Mouse (Mus musculus) forebrain, postnatal 0 days (tissue): Measurements from ENCODE around the gene Bbs5. TPM values are rescaled to one million over a fixed set of nuclear protein-coding genes. Genes with fewer than 3 reads are reported as not detected.
A peak's percentile ranks its signal among the peaks of the same experiment; 100 is the strongest.

Source experiments
- ATAC-seq: fragments of 200-750 bp; cut with Nextera tagmentation; 2 replicates; pipeline ENCODE4 v1.8.0; 2017; ENCODE audit warnings: mild to moderate bottlenecking, moderate library complexity
- DNase-seq: peaks from one replicate; pipeline ENCODE4 v3.0.0-alpha.2; 2015
- H3K27ac ChIP-seq: fragments of 300-500 bp; sonication (generic); 2 replicates; pipeline ENCODE4 v1.5.1; 2014; ENCODE audit warnings: low read depth, mild to moderate bottlenecking, antibody characterized with exemption, low read length, moderate library complexity, mixed read lengths
- H3K27me3 ChIP-seq: fragments of 300-500 bp; sonication (generic); 2 replicates; pipeline ENCODE4 v1.6.1; 2014; ENCODE audit warnings: mild to moderate bottlenecking, low read length, mixed read lengths; ENCODE audit not compliant: insufficient read depth
- H3K36me3 ChIP-seq: fragments of 300-500 bp; sonication (generic); 2 replicates; pipeline ENCODE4 v1.6.1; 2014; ENCODE audit warnings: mild to moderate bottlenecking, moderate library complexity; ENCODE audit not compliant: insufficient read depth
- H3K4me1 ChIP-seq: fragments of 300-500 bp; sonication (generic); 2 replicates; pipeline ENCODE4 v1.6.1; 2014; ENCODE audit warnings: antibody characterized with exemption; ENCODE audit not compliant: insufficient read depth
- H3K4me2 ChIP-seq: fragments of 300-500 bp; sonication (generic); 2 replicates; pipeline ENCODE4 v1.6.1; 2014; ENCODE audit warnings: low read depth, mild to moderate bottlenecking, moderate library complexity
- H3K4me3 ChIP-seq: fragments of 300-500 bp; sonication (generic); 2 replicates; pipeline ENCODE4 v1.5.1; 2014; ENCODE audit warnings: low read depth, low read length, mixed read lengths
- H3K9ac ChIP-seq: fragments of 300-500 bp; sonication (generic); 2 replicates; pipeline ENCODE4 v1.6.1; 2014; ENCODE audit warnings: mild to moderate bottlenecking
- H3K9me3 ChIP-seq: fragments of 300-500 bp; sonication (generic); 2 replicates; pipeline ENCODE4 v1.6.1; 2016; ENCODE audit warnings: low read length
- CTCF ChIP-seq: sonication (generic); IDR thresholded peaks from 2 replicates; pipeline ENCODE4 v1.5.1; 2016; ENCODE audit warnings: antibody characterized with exemption, control low read depth, low read depth
- WGBS: fragments of 180-500 bp; shearing (Covaris S2); extraction: QIAGEN DNeasy Blood & Tissue Kit; methylation state at CpG from one replicate; pipeline ENCODE4 v1.1.7; 2014; 5-methylcytosine and 5-hydroxymethylcytosine counted together
- polyA plus RNA-seq: library from polyadenylated mRNA; unstranded; fragments of >200 nt; fragmentation: Nextera tagmentation; extraction: Ambion mirVana; gene quantifications from 2 replicates; pipeline ENCODE4 v1.2.1, GENCODE M21; 2015
- total RNA-seq: library from RNA; depleted of rRNA; stranded (reverse); fragments of >200 nt; gene quantifications from 2 replicates; pipeline ENCODE4 v1.2.3, GENCODE M21; 2014

The Bbs5 gene
- total and polyA plus RNA-seq, 2 experiments from 2014 or later = 23.4 to 34.4 TPM

DNA sequence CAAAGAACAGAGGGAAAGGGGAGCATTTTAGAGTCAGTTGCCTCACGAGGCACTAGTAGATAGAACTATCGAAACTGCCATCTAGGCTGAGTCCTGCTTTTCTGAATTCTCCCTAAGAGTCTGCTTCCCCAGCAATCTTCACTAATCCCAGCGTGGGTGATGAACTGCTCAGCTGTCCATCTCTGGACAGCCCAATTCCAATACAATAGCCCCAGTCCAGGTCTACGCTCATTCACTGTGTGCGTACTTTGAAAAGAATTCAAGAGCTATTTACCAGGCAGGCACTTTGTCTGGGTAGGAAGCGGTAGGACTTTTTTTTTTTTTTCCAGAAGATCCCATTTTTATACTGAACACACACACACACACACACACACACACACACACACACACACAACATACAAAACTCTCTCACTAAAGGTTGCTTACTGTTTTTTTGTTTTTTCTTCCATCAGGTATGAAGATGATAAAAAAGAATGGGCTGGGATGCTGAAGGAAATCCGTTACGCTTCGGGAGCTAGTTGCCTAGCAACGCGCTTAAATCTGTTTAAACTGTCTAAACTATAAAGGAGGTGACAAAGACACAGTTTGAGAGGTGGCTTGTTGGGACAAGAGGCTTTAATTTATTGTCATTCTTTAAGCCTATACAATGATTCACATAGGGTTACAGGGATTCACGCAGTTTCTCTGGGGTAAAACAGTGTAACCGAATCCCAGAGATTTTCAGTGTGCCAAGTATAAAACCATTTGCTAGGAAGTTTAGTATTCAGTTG is 36.2 kb downstream of the Bbs5 start:
- WGBS = 14% methylated on average over 13 of the region's 13 CpGs
- Histone ChIP-seq H3K9ac (no peak overlapping the region), H3K9me3 (no peaks in the 10 kb centered on the region), H3K36me3 (peaks cover 13% of the 10 kb centered on the region), H3K4me1 (0 out of 2 replicates have a peak, but pooled peaks cover 3% of the 10 kb centered on the region), H3K27ac (no peak overlapping the region), H3K27me3 (no peaks in the 10 kb centered on the region), H3K4me2 (peak overlapping the region; percentile 37), H3K4me3 (peak overlapping the region; percentile 19; the same call in 1 of the 2 replicates)
- ATAC-seq (peak; percentile 72), DNase-seq (peak; percentile 67)
- TF ChIP-seq CTCF = no peak

DNA sequence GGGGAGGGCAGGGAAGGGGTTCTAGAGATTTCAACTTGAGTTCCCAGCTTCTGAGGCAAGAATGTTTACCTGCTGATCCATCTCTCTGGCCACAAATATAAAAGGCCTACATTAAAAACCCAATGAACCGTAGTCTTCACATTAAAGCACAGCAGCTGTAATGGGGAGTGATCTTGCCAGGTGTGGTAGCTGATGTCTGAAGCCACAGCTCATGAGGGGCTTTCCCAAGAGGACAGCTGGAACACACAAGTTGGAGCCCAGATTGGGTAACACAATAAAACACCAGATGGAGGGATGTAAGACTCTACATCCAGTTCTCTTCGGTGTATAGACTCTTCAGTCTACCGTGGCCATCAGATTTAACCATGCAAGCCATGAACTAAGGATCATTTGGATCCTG is 37.5 kb downstream of the Bbs5 start:
- no peak for TF ChIP-seq CTCF
- Histone ChIP-seq H3K4me2 (no peak overlapping the region), H3K27me3 (no peaks in the 10 kb centered on the region), H3K4me3 (no peak overlapping the region), H3K4me1 (0 out of 2 replicates have a peak, but pooled peaks cover 3% of the 10 kb centered on the region), H3K36me3 (peaks cover 19% of the 10 kb centered on the region), H3K9ac (no peak overlapping the region), H3K27ac (no peak overlapping the region), H3K9me3 (no peaks in the 10 kb centered on the region)
- DNase-seq = no peak
- WGBS = 96% methylated on average over 3 of the region's 3 CpGs
- no peak for ATAC-seq

DNA sequence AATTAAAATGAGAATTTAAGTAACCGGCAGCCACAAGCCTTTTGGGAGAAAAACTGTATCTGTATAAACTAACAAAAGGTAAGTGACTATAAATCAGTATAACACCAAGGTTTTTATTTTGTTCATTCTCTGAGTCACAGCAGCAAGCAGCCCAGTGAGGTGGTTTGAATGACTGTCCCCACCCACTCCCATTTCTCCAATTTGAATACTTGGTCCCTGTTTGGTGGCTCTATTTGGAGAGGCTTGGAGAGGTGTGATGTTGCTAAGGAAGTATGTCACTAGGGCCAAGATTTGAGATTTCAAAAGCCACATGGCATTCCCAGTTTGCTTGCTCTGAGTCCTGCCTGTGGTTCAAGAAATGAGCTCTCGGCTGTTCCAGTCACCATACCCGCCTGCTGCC is 43.2 kb downstream of the Bbs5 start:
- no peaks in the 10 kb centered on the region for H3K9me3 ChIP-seq
- no peak overlapping the region for H3K9ac ChIP-seq
- no peaks in the 10 kb centered on the region for H3K4me1 ChIP-seq
- H3K27me3 ChIP-seq = no peaks in the 10 kb centered on the region
- H3K4me3 ChIP-seq = no peak overlapping the region
- no peak overlapping the region for H3K27ac ChIP-seq
- peaks cover 50% of the 10 kb centered on the region for H3K36me3 ChIP-seq
- TF ChIP-seq CTCF = no peak
- no peak for ATAC-seq
- H3K4me2 ChIP-seq = no peak overlapping the region
- 86% methylated on average over 3 of the region's 3 CpGs for WGBS
- DNase-seq = no peak

DNA sequence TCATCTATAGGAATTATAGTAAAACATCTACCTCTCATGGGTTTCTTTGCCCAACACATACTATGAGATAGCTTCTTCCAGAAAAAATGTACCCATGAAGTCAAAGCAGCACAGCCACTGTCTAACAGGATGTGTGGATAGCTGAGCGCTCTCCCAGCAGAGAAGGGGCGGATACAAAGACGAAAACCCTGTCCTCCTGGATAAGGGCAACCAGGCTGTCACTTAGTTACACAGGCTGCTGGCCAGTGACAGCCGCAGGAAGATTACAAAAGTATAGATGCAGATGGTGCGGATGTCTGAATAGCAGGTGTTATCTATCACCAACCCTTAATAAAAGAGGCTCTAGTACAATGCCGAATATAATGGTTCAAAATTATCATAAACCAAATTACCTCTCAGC is 43.9 kb downstream of the Bbs5 start:
- Histone ChIP-seq H3K27me3 (no peaks in the 10 kb centered on the region), H3K36me3 (peaks cover 50% of the 10 kb centered on the region), H3K4me2 (no peak overlapping the region), H3K4me1 (no peaks in the 10 kb centered on the region), H3K9me3 (no peaks in the 10 kb centered on the region), H3K4me3 (no peak overlapping the region), H3K27ac (no peak overlapping the region), H3K9ac (no peak overlapping the region)
- ATAC-seq (no peak), DNase-seq (no peak)
- no peak for TF ChIP-seq CTCF
- WGBS = 93% methylated on average over 6 of the region's 6 CpGs

DNA sequence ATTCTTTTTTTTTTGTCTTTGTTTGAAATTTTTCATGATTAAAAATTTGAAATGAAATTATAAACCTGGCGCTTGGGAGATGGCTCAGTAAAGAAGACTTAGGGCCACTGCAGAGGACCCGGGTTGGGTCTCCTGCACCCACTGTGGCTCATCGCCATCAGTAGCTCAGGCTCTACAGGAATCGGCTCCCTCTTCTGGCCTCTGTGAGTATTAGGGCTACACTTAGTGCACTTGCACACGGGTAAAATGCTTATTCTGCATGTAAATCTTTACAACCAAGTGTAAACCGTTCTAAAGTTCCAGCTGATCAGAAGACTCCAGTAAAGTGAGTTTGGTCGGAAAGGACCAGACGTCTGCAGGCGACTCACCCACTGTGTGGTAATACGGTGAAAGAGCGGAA is 46.5 kb downstream of the Bbs5 start:
- DNase-seq = no peak
- no peaks in the 10 kb centered on the region for H3K27me3 ChIP-seq
- H3K4me3 ChIP-seq = no peak overlapping the region
- H3K4me2 ChIP-seq = no peak overlapping the region
- H3K27ac ChIP-seq = no peak overlapping the region
- H3K36me3 ChIP-seq = peaks cover 44% of the 10 kb centered on the region
- TF ChIP-seq CTCF = no peak
- no peak for ATAC-seq
- H3K9me3 ChIP-seq = no peaks in the 10 kb centered on the region
- no peaks in the 10 kb centered on the region for H3K4me1 ChIP-seq
- WGBS = 93% methylated on average over 11 of the region's 11 CpGs
- H3K9ac ChIP-seq = no peak overlapping the region

DNA sequence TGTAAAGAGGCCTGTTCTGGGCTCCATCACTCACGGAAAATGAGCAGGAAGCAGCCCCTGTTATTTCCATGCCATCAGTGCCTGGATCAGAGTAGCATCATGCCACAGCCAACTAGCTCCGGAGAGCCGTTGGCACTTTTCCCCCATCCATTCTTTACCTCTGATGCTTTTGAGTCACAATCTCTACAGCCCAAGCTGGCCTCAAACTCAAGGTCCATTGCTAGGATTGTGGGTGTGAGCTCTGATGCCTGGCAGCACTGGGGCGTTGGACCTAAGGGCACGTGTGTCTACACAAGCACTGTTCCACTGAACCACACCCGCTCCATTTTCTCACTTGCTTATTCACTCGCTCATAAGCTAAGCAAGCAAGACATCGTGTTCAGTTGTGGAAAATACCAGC is 53.5 kb downstream of the Bbs5 start:
- no peak for ATAC-seq
- Histone ChIP-seq H3K4me2 (no peak overlapping the region), H3K9me3 (no peaks in the 10 kb centered on the region), H3K9ac (no peak overlapping the region), H3K27ac (no peak overlapping the region), H3K36me3 (peaks cover 53% of the 10 kb centered on the region), H3K4me1 (no peaks in the 10 kb centered on the region), H3K27me3 (no peaks in the 10 kb centered on the region), H3K4me3 (no peak overlapping the region)
- DNase-seq = no peak
- no peak for TF ChIP-seq CTCF
- WGBS = 97% methylated on average over 8 of the region's 8 CpGs

DNA sequence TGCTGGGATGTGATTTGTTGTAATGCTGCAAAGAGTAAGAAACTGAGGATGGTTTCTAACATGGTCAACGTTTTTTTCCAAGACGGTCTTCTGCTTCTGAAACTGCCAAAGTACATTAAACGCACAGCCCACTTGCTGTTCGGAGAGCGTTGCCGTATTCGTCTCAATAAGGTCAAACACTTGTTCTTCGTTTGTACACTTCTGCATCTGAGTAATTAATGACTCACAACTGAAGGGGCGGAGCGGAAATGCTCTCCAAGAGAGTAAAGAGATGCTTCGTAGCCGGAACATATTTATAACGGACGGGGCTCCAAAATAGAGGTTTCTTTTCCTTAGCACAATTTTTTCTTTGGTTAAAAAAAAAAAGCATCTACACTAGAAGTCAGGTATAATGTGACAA is 65.2 kb downstream of the Bbs5 start:
- no peak overlapping the region for H3K27ac ChIP-seq

More for the DNA sequence above, 65.2 kb downstream of the Bbs5 start:
- no peaks in the 10 kb centered on the region for H3K9me3 ChIP-seq
- no peak for ATAC-seq
- DNase-seq = peak; percentile 3
- TF ChIP-seq CTCF = no peak
- WGBS = 76% methylated on average over 14 of the region's 14 CpGs
- 0 out of 2 replicates have a peak, but pooled peaks cover 5% of the 10 kb centered on the region for H3K4me1 ChIP-seq
- peak overlapping the region; percentile 61; the same call in 1 of the 2 replicates for H3K9ac ChIP-seq
- H3K27me3 ChIP-seq = no peaks in the 10 kb centered on the region
- no peak overlapping the region for H3K4me3 ChIP-seq
- peaks cover 3% of the 10 kb centered on the region; the same call in 1 of the 2 replicates for H3K36me3 ChIP-seq
- H3K4me2 ChIP-seq = peak overlapping the region; percentile 84
